In genomic region chr2:118431589-118431988, GRCm38 (mm10) we compare ENCODE assay signal across 8 mouse cellular contexts. TPM values are rescaled to one million over a fixed set of nuclear protein-coding genes. Genes with fewer than 3 reads are reported as not detected.
DNase-seq lines count a peak whose midpoint lies in the region; ATAC-seq and TF ChIP-seq lines count a peak whose summit lies in the region.

No protein-coding gene starts in this region.

- H3K4me1 ChIP-seq in midbrain, embryonic 11.5 days (ENCODE audit: control insufficient read depth, insufficient read depth, low read length), result no peaks in the 10 kb centered on the region
- no peaks in the 10 kb centered on the region for H3K4me1 ChIP-seq in midbrain, embryonic 10.5 days
- no peaks in the 10 kb centered on the region for H3K4me1 ChIP-seq in embryonic fibroblast, embryonic 13.5 days (ENCODE audit: control insufficient read depth, insufficient read depth, low read length)

- H3K27me3 ChIP-seq in midbrain, embryonic 11.5 days (ENCODE audit: control insufficient read depth, insufficient read depth, low read length), result no peaks in the 10 kb centered on the region
- H3K27me3 ChIP-seq in midbrain, embryonic 10.5 days (ENCODE audit: low read depth, poor library complexity, severe bottlenecking), result no peaks in the 10 kb centered on the region

- H3K9ac ChIP-seq in midbrain, embryonic 11.5 days (ENCODE audit: low read length), result no peak overlapping the region

- no peak for ATAC-seq in midbrain, embryonic 11.5 days (ENCODE audit: low FRiP score)

- H3K4me2 ChIP-seq in midbrain, embryonic 11.5 days, result no peak overlapping the region

- no peak overlapping the region for H3K4me3 ChIP-seq in midbrain, embryonic 11.5 days (ENCODE audit: low read depth, low read length)
- H3K4me3 ChIP-seq in midbrain, embryonic 10.5 days, result no peak overlapping the region
- no peak overlapping the region for H3K4me3 ChIP-seq in embryonic fibroblast, embryonic 13.5 days (ENCODE audit: insufficient read depth, low read length)

- DNase-seq in embryo, embryonic 10 days (ENCODE audit: low spot score), result peak; percentile 52
- DNase-seq in embryo, embryonic 9.5 days (ENCODE audit: extremely low spot score), result no peak
- DNase-seq in midbrain, embryonic 11.5 days (ENCODE audit: low spot score, missing footprints), result peak; percentile 86
- DNase-seq in midbrain, embryonic 10.5 days (ENCODE audit: low spot score), result no peak
- DNase-seq in adrenal gland, postnatal 10 days, result peak; percentile 45
- peak; percentile 43 for DNase-seq in mesoderm, embryonic 11.5 days (ENCODE audit: low read depth, low spot score)
- no peak for DNase-seq in gastrocnemius, adult 8-10 months (ENCODE audit: low spot score in 2 of 2)

- H3K36me3 ChIP-seq in midbrain, embryonic 11.5 days (ENCODE audit: control insufficient read depth, insufficient read depth, low read length), result peaks cover 11% of the 10 kb centered on the region; the same call in 1 of the 2 replicates
- H3K36me3 ChIP-seq in midbrain, embryonic 10.5 days, result peaks cover 83% of the 10 kb centered on the region

- no peak for TF ChIP-seq POLR2A in embryonic fibroblast, embryonic 13.5 days (IDR thresholded peaks at IDR 0.05; ENCODE audit: low read depth, low read length)

- 64% methylated on average over 5 of the region's 5 CpGs for WGBS in midbrain, embryonic 11.5 days
- WGBS in midbrain, embryonic 10.5 days, result 72% methylated on average over 5 of the region's 5 CpGs

- peak; percentile 71; the same call in 1 of the 2 replicates for TF ChIP-seq CTCF in embryonic fibroblast, embryonic 13.5 days (IDR thresholded peaks at IDR 0.05; ENCODE audit: borderline replicate concordance, insufficient read depth, low read length)

- H3K27ac ChIP-seq in midbrain, embryonic 11.5 days (ENCODE audit: low read depth, low read length), result no peak overlapping the region
- no peak overlapping the region for H3K27ac ChIP-seq in midbrain, embryonic 10.5 days (replicated peaks)
- H3K27ac ChIP-seq in embryonic fibroblast, embryonic 13.5 days (ENCODE audit: insufficient read depth, low read length), result no peak overlapping the region

- no peaks in the 10 kb centered on the region for H3K9me3 ChIP-seq in midbrain, embryonic 11.5 days (ENCODE audit: control insufficient read depth, low read length)
- no peaks in the 10 kb centered on the region for H3K9me3 ChIP-seq in midbrain, embryonic 10.5 days (replicated peaks)

RNA-seq across cellular contexts. Expression of gene Eif2ak4, which starts 43.2 kb away (rescaled TPM):
- polyA plus RNA-seq in midbrain, embryonic 11.5 days (2014; fragmentation: Nextera tagmentation; extraction: Ambion mirVana), result 11.6 and 11.8 TPM in 2 replicates
- polyA plus RNA-seq in midbrain, embryonic 10.5 days (2016; fragmentation: Nextera tagmentation; extraction: Ambion mirVana), result 10.6 and 10.7 TPM in 2 replicates
- total RNA-seq in adrenal gland, postnatal 10 days (2021), result 10 to 100 TPM; 15.7 to 19.9 TPM
- 18.3 and 20.0 TPM in 2 replicates for polyA plus RNA-seq in embryonic fibroblast, embryonic 13.5 days (2011; ENCODE audit: insufficient read length, low read depth, missing spikeins)
- 1 to 10 TPM; 2.7 to 3.7 (median 3.6) TPM for total RNA-seq in gastrocnemius, adult 8-10 months (2022)

RNA-seq across cellular contexts. Expression of gene Srp14, which starts 47.9 kb away (rescaled TPM):
- polyA plus RNA-seq in midbrain, embryonic 11.5 days (2014; fragmentation: Nextera tagmentation; extraction: Ambion mirVana), result 281 and 293 TPM in 2 replicates
- polyA plus RNA-seq in midbrain, embryonic 10.5 days (2016; fragmentation: Nextera tagmentation; extraction: Ambion mirVana), result 261 and 272 TPM in 2 replicates
- 100 to 1,000 TPM; 139 to 146 TPM for total RNA-seq in adrenal gland, postnatal 10 days (2021)
- polyA plus RNA-seq in embryonic fibroblast, embryonic 13.5 days (2011; ENCODE audit: insufficient read length, low read depth, missing spikeins), result 203 and 217 TPM in 2 replicates
- 100 to 1,000 TPM; 139 to 157 (median 152) TPM for total RNA-seq in gastrocnemius, adult 8-10 months (2022)

RNA-seq across cellular contexts. Expression of gene Gpr176, which starts 58.4 kb away (rescaled TPM):
- polyA plus RNA-seq in midbrain, embryonic 11.5 days (2014; fragmentation: Nextera tagmentation; extraction: Ambion mirVana), result 0.25 TPM in 2 replicates
- polyA plus RNA-seq in midbrain, embryonic 10.5 days (2016; fragmentation: Nextera tagmentation; extraction: Ambion mirVana), result 0.16 and 0.32 TPM in 2 replicates
- 1 to 10 TPM; 2.0 to 2.2 TPM for total RNA-seq in adrenal gland, postnatal 10 days (2021)
- polyA plus RNA-seq in embryonic fibroblast, embryonic 13.5 days (2011; ENCODE audit: insufficient read length, low read depth, missing spikeins), result 60.0 and 79.4 TPM in 2 replicates
- total RNA-seq in gastrocnemius, adult 8-10 months (2022), result under 1 TPM in 3 of 4 experiments, not detected in 1; 0.05 to 0.34 (median 0.11) TPM

Comparison
In these comparisons a context has a peak if more than half of its experiments do, and no peak if none do; other contexts are left out.
1. DNase-seq: peak in embryo, embryonic 10 days (single experiment), midbrain, embryonic 11.5 days (single experiment), adrenal gland, postnatal 10 days (single experiment) and mesoderm, embryonic 11.5 days (single experiment); none in embryo, embryonic 9.5 days (single experiment), midbrain, embryonic 10.5 days (single experiment) and gastrocnemius, adult 8-10 months (0 of 2).
2. RNA of gene Gpr176, which starts 58.4 kb away (polyA plus RNA-seq): 60.0 to 79.4 TPM in embryonic fibroblast, embryonic 13.5 days; 0.25 TPM in midbrain, embryonic 11.5 days and 0.16 to 0.32 TPM in midbrain, embryonic 10.5 days; every median in the first group is over 10 times any median in the second.